Mouse (Mus musculus) lung, embryonic 16.5 days (tissue): Measurements from ENCODE around the gene Iah1. TPM values are rescaled to one million over a fixed set of nuclear protein-coding genes. Genes with fewer than 3 reads are reported as not detected.
A peak's percentile ranks its signal among the peaks of the same experiment; 100 is the strongest.

Experiments
- ATAC-seq: fragments of 200-750 bp; cut with Nextera tagmentation; 2 replicates; pipeline ENCODE4 v1.8.0; 2017; ENCODE audit warnings: low read depth, mild to moderate bottlenecking, moderate library complexity
- H3K27ac ChIP-seq: fragments of 300-500 bp; sonication (generic); 2 replicates; pipeline ENCODE4 v1.5.1; 2014; ENCODE audit warnings: mild to moderate bottlenecking, control low read depth, low read length
- H3K27me3 ChIP-seq: fragments of 300-500 bp; sonication (generic); 2 replicates; pipeline ENCODE4 v1.6.1; 2014; ENCODE audit warnings: low read depth, low read length, mixed read lengths; ENCODE audit not compliant: control insufficient read depth, insufficient read depth
- H3K36me3 ChIP-seq: fragments of 300-500 bp; sonication (generic); 2 replicates; pipeline ENCODE4 v1.6.1; 2014; ENCODE audit warnings: low read length; ENCODE audit not compliant: control insufficient read depth, insufficient read depth
- H3K4me1 ChIP-seq: fragments of 300-500 bp; sonication (generic); replicated peaks from 2 replicates; pipeline ENCODE4 v1.6.1; 2014; ENCODE audit warnings: low read length, mixed read lengths; ENCODE audit not compliant: control insufficient read depth, insufficient read depth
- H3K4me2 ChIP-seq: fragments of 300-500 bp; sonication (generic); 2 replicates; pipeline ENCODE4 v1.6.1; 2014; ENCODE audit warnings: low read depth, low read length, control low read depth
- H3K4me3 ChIP-seq: fragments of 300-500 bp; sonication (generic); 2 replicates; pipeline ENCODE4 v1.5.1; 2014; ENCODE audit warnings: mild to moderate bottlenecking, low read length, control low read depth
- H3K9ac ChIP-seq: fragments of 300-500 bp; sonication (generic); 2 replicates; pipeline ENCODE4 v1.6.1; 2014; ENCODE audit warnings: low read length, control low read depth
- H3K9me3 ChIP-seq: fragments of 300-500 bp; sonication (generic); 2 replicates; pipeline ENCODE4 v1.6.1; 2016; ENCODE audit warnings: low read length; ENCODE audit not compliant: control insufficient read depth
- WGBS: fragments of 180-500 bp; shearing (Covaris S2); extraction: QIAGEN DNeasy Blood & Tissue Kit; methylation state at CpG from one replicate; pipeline ENCODE4 v1.1.7; 2014; 5-methylcytosine and 5-hydroxymethylcytosine counted together
- polyA plus RNA-seq: library from polyadenylated mRNA; unstranded; fragments of >200 nt; fragmentation: Nextera tagmentation; extraction: Ambion mirVana; gene quantifications from 2 replicates; pipeline ENCODE4 v1.2.1, GENCODE M21; 2015

Gene Iah1
- polyA plus RNA-seq, 1 experiment from 2014 or later = 70.1 TPM

DNA sequence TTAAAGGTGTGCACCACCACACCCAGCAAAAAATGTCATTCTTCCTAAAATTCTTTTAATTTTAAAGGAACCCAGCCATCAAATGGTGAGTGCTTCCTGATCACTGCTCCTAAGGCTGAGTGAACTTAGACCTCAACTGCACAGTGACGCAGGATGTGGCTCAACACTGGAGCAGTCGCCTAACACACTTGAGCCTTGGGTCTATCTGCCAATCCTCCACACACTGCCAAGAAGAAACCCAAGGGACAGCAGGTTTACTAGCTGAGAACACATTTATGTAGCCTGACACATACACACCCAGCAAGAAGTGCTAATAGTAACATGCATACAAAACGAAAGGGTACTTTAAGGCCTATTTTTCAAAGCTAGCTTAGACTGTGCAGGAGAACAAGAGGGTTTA is 10.1 kb downstream of the Iah1 start:
- Histone ChIP-seq H3K27me3 (no peaks in the 10 kb centered on the region), H3K9ac (no peak overlapping the region), H3K9me3 (no peaks in the 10 kb centered on the region), H3K36me3 (peaks cover 45% of the 10 kb centered on the region), H3K4me2 (no peak overlapping the region), H3K4me3 (no peak overlapping the region), H3K27ac (peak overlapping the region; percentile 55; the same call in 1 of the 2 replicates), H3K4me1 (no peaks in the 10 kb centered on the region)
- WGBS = 92% methylated on average over 3 of the region's 3 CpGs
- no peak for ATAC-seq

DNA sequence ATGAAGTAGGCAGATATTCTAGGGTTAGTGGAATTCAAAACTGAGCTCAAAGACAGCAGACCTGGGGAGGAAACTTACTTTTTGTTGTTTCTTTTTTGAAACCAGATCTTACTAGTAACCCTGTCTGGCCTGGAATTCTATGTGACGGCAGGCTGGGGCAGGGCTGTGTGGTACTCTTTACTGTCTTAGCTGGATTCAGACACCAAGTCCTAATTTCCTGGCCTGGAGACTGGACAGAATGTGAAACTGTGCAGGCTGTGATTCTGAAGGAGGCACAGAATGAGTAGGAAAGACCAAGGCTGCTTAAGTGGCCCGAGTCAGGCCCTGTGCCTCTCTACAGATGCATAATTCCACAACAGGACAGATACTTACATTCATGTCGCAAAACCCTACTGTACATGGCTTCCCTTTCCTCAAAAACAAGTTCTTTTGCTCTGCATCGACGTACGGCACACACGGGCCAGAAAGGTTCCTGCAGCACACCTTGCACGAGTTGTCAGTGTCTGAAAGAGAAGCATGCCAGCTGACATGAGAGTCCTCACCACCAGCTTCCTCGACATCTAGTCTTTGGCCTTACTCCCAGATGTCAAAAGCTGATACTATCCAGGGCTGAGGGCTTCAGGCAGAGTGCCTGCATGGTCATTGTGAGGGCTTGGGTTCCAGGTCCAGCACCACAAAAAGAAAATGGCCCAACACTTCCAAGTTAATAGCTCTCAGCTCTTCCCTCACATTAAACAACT is 13.6 kb downstream of the Iah1 start:
- Histone ChIP-seq H3K9ac (no peak overlapping the region), H3K4me2 (no peak overlapping the region), H3K27ac (no peak overlapping the region), H3K27me3 (no peaks in the 10 kb centered on the region), H3K4me1 (no peaks in the 10 kb centered on the region), H3K9me3 (no peaks in the 10 kb centered on the region), H3K36me3 (peaks cover 43% of the 10 kb centered on the region), H3K4me3 (no peak overlapping the region)
- 87% methylated on average over 9 of the region's 9 CpGs for WGBS
- no peak for ATAC-seq

DNA sequence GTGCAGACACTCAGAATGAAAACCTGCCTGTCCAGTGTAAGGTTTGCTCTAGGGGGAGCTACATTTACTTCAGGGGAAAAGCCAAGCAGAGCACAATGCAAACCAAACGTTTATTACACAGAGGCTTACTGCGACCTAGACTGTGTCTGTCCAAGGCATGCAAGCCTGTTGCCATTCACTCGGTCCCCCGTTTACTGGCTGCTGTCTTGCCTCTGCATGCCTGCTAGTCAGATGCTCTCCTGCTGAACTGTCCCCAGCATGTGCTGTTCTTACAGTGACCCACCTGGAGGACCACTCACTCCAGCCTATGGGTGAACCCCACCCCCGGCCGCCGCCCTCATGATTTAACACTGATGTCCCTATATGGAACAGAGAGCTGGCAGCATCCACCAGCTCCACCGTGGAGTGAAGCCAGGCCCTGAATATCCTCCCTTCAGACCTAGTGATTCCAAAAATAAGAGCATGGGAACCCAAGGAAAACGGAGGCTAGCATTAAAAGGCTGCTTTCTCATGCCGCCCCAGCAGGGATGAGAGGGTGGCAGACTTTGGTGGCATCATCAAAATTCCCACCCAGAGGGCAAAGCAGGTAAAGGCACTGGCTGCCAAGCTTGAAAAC is 14.9 kb downstream of the Iah1 start:
- Histone ChIP-seq H3K4me2 (no peak overlapping the region), H3K27ac (no peak overlapping the region), H3K9ac (no peak overlapping the region), H3K4me1 (no peaks in the 10 kb centered on the region), H3K36me3 (peaks cover 47% of the 10 kb centered on the region), H3K27me3 (no peaks in the 10 kb centered on the region), H3K4me3 (no peak overlapping the region), H3K9me3 (no peaks in the 10 kb centered on the region)
- 85% methylated on average over 10 of the region's 10 CpGs for WGBS
- no peak for ATAC-seq

DNA sequence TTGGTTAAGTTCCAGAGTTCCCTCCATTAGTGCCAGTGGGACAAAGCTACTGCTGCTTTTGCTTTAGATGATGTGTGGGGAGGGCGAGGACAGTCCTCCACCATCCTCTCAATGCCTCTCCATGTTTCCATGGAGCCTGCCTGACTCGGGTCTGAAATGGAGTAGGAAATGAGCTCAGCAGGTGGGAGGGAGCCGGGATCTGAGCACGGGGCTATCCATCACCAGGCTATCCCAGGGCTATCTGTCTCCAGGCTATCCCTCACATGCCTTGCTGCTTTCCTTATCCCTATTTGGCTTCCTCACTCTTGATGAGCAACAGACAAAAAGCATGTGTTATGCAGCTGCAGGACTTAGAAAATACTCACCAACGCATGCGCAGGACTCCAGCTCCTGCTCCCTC is 15.5 kb downstream of the Iah1 start:
- peaks cover 46% of the 10 kb centered on the region for H3K36me3 ChIP-seq
- H3K27me3 ChIP-seq = no peaks in the 10 kb centered on the region
- no peak overlapping the region for H3K4me2 ChIP-seq
- WGBS = 83% methylated on average over 6 of the region's 6 CpGs
- no peak overlapping the region for H3K4me3 ChIP-seq
- no peaks in the 10 kb centered on the region for H3K9me3 ChIP-seq
- H3K27ac ChIP-seq = no peak overlapping the region
- no peak overlapping the region for H3K9ac ChIP-seq
- H3K4me1 ChIP-seq = no peaks in the 10 kb centered on the region
- no peak for ATAC-seq

DNA sequence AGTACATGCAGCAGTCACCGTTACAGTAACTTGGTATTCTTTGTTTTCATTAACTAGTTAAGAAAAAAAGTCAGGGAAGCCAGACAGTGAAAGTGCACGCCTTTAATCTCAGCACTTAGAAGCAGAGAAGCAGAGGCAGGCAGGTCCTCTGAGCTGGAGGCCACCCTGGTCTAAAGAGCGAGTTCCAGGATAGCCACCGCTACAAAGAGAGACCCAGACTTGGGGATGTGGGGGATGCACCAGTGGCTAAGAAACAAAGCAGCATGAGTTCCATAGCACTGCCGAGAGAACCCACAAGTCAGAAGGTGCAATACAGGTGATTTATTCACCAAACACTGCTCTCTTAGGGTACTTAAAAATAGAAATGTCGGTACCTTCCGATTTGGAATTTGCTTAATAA is 16.8 kb downstream of the Iah1 start:
- WGBS = 89% methylated on average over 7 of the region's 7 CpGs
- ATAC-seq = no peak
- peaks cover 42% of the 10 kb centered on the region for H3K36me3 ChIP-seq

DNA sequence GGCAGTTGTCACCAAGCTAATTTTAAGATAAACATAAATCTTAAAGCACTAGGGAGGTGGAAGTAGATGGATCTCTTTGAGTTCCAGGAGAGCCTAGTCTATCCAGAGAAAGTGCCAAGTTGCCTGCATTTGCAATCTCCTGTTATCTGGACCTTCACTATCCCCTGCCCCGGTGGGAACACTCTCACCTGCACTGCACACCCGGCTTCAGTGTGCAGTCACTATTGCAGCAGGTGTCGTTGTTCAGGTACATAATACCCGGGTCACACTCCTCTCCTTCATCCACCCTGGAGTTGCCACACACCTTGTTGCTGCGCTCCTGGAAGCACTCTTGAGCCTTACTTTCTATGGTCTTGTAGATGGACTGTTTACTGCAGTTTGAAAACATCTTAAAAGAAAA is 17.6 kb downstream of the Iah1 start:
- Histone ChIP-seq H3K4me1 (no peaks in the 10 kb centered on the region), H3K27me3 (no peaks in the 10 kb centered on the region), H3K27ac (no peak overlapping the region), H3K4me3 (no peak overlapping the region), H3K36me3 (peaks cover 42% of the 10 kb centered on the region), H3K9ac (no peak overlapping the region), H3K9me3 (no peaks in the 10 kb centered on the region), H3K4me2 (no peak overlapping the region)
- no peak for ATAC-seq
- WGBS = 93% methylated on average over 5 of the region's 5 CpGs

More for the DNA sequence above, 16.8 kb downstream of the Iah1 start:
- Histone ChIP-seq H3K9me3 (no peaks in the 10 kb centered on the region), H3K27me3 (no peaks in the 10 kb centered on the region), H3K4me3 (no peak overlapping the region), H3K27ac (no peak overlapping the region), H3K4me2 (no peak overlapping the region), H3K4me1 (no peaks in the 10 kb centered on the region), H3K9ac (no peak overlapping the region)

DNA sequence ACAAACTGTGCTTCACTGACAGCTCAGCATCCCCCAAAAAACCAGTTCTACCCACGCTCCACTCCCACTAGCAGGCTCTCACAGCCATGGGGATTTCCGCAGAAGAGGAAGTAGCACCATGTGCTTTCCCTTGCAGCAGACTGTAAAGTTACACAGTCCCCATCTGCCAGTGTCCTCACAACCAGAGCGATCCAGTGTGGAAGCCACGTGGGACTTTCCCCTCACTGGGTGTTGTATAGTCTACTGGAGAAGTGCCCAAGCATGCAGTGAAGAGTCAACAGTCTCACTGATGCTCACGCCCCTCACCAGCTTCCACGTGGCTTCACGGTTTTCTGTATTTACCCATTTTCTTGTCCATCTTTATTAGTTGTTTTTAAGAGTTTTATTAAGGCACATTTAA is 19.7 kb downstream of the Iah1 start:
- H3K9ac ChIP-seq = no peak overlapping the region
- whole genome bisulfite sequencing = 84% methylated on average over 7 of the region's 7 CpGs
- H3K36me3 ChIP-seq = peaks cover 41% of the 10 kb centered on the region
- H3K4me2 ChIP-seq = no peak overlapping the region
- ATAC-seq = no peak
- no peak overlapping the region for H3K4me3 ChIP-seq
- H3K27ac ChIP-seq = no peak overlapping the region
- no peaks in the 10 kb centered on the region for H3K27me3 ChIP-seq
- no peaks in the 10 kb centered on the region for H3K9me3 ChIP-seq
- no peaks in the 10 kb centered on the region for H3K4me1 ChIP-seq

DNA sequence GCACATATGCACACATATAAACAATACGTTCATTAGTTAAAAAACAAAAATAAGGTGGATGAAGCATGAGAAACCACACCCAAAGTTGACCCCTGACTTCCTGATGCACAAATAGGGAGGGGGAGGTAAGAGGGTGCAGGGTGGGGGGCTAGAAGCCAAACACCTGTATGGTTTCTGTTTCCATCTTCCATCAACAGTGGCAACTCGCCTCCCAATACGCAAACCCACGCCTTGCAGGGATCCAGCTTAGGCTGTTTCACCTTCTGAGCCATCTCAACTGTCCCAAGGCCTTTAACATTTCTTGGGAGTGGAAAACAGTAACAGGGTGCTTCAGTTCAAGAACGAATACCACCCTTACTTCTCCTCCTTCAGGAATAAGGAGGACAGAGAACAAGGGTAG is 21.0 kb downstream of the Iah1 start:
- H3K4me2 ChIP-seq = no peak overlapping the region
- H3K4me3 ChIP-seq = no peak overlapping the region
- no peak for ATAC-seq
- WGBS = 95% methylated on average over 5 of the region's 5 CpGs
- no peak overlapping the region for H3K9ac ChIP-seq
- H3K36me3 ChIP-seq = peaks cover 32% of the 10 kb centered on the region
- no peaks in the 10 kb centered on the region for H3K4me1 ChIP-seq
- H3K9me3 ChIP-seq = no peaks in the 10 kb centered on the region
- H3K27ac ChIP-seq = no peak overlapping the region
- H3K27me3 ChIP-seq = no peaks in the 10 kb centered on the region

DNA sequence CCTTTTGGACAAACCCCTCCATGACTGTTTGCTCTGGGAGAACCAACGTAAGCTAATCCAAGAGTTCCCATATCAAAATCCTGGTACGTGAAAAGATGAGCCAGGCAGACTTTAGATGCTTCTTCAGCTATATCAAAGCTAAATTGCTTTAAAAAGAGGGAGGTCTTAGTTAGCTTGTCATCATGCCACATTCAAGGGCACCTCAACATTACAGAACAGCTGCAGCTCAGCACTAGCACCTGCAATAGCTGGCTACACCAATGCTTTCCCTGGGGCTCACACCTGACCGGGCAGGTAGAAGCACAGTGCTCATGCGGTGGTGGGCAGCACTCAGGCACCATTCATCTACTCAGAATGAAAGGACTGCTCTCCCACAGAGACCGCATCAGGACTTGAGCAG is 24.5 kb downstream of the Iah1 start:
- Histone ChIP-seq H3K4me1 (no peaks in the 10 kb centered on the region), H3K4me3 (no peak overlapping the region), H3K27ac (no peak overlapping the region), H3K9me3 (no peaks in the 10 kb centered on the region), H3K27me3 (no peaks in the 10 kb centered on the region), H3K36me3 (peaks cover 25% of the 10 kb centered on the region), H3K4me2 (no peak overlapping the region), H3K9ac (no peak overlapping the region)
- ATAC-seq = no peak
- 96% methylated on average over 5 of the region's 5 CpGs for WGBS
